Mouse (Mus musculus): ENCODE data around the gene Anapc2. TPM values are rescaled to one million over a fixed set of nuclear protein-coding genes. Genes with fewer than 3 reads are reported as not detected.

Anapc2 gene
- polyA plus RNA-seq, 1 experiment from 2014 or later = 114 TPM

- Histone ChIP-seq H3K4me1 (replicated peaks; ENCODE audit: control insufficient read depth, insufficient read depth, low read length) (peaks cover 45% of the 10 kb centered on the region), H3K27ac (0 out of 2 replicates have a peak overlapping the region, but pooled peaks have one; percentile 79)
- ATAC-seq (ENCODE audit: low FRiP score) = no peak
Measured at GRCm38 (mm10) chr2:25263623-25264285, 8.5 kb upstream of the Anapc2 start.

GRCm38 (mm10) chr2:25264286-25264660 is 8.0 kb upstream of the Anapc2 start:
- Histone ChIP-seq H3K4me3 (replicated peaks; ENCODE audit: low read length) (peak overlapping the region; percentile 84), H3K9me3 (ENCODE audit: control insufficient read depth, low read length) (no peaks in the 10 kb centered on the region), H3K4me2 (replicated peaks) (peak overlapping the region; percentile 100), H3K4me1 (replicated peaks; ENCODE audit: control insufficient read depth, insufficient read depth, low read length) (peaks cover 45% of the 10 kb centered on the region), H3K27me3 (ENCODE audit: control insufficient read depth, insufficient read depth, low read length) (0 out of 2 replicates have a peak, but pooled peaks cover 6% of the 10 kb centered on the region), H3K9ac (peak overlapping the region; percentile 83), H3K27ac (no peak overlapping the region), H3K36me3 (replicated peaks; ENCODE audit: control insufficient read depth, insufficient read depth) (peaks cover 13% of the 10 kb centered on the region)
- 85% methylated on average over 5 of the region's 5 CpGs for WGBS
- no peak for ATAC-seq (ENCODE audit: low FRiP score)
- DNase-seq (ENCODE audit: low spot score) = no peak

More at GRCm38 (mm10) chr2:25263623-25264285, 8.5 kb upstream of the Anapc2 start:
- peak overlapping the region; percentile 83 for H3K9ac ChIP-seq
- WGBS = 18% methylated on average over 12 of the region's 12 CpGs
- peaks cover 7% of the 10 kb centered on the region for H3K36me3 ChIP-seq (replicated peaks; ENCODE audit: control insufficient read depth, insufficient read depth)
- H3K4me3 ChIP-seq (replicated peaks; ENCODE audit: low read length) = peak overlapping the region; percentile 84
- no peaks in the 10 kb centered on the region for H3K9me3 ChIP-seq (ENCODE audit: control insufficient read depth, low read length)
- H3K4me2 ChIP-seq (replicated peaks) = peak overlapping the region; percentile 100
- no peak for DNase-seq (ENCODE audit: low spot score)
- 0 out of 2 replicates have a peak, but pooled peaks cover 6% of the 10 kb centered on the region for H3K27me3 ChIP-seq (ENCODE audit: control insufficient read depth, insufficient read depth, low read length)

DNA sequence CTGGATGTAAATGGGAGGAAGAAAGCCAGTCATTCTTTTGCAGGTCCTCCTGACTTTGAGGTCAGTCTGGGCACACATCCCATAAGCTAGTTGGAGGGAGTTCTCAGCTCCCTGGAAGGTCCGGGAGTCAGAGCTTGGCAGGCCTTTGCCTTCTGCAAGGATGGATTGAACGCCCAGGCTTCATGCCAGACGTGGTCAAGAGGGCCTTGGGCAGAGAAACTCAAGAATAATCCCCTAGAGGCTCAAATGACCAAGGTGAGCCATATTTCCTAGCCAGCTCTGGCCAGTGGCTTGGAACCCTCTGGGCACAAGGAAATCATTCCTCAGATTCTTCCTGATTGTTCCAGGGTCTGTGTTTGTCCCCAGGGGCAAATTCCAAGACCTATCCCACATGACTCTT is 7.4 kb upstream of the Anapc2 start:
- Histone ChIP-seq H3K36me3 (replicated peaks; ENCODE audit: control insufficient read depth, insufficient read depth) (peaks cover 18% of the 10 kb centered on the region), H3K4me3 (replicated peaks; ENCODE audit: low read length) (peak overlapping the region; percentile 84; the same call in 1 of the 2 replicates), H3K4me2 (replicated peaks) (peak overlapping the region; percentile 100), H3K4me1 (replicated peaks; ENCODE audit: control insufficient read depth, insufficient read depth, low read length) (peaks cover 45% of the 10 kb centered on the region), H3K9ac (peak overlapping the region; percentile 46), H3K27ac (no peak overlapping the region), H3K9me3 (ENCODE audit: control insufficient read depth, low read length) (no peaks in the 10 kb centered on the region), H3K27me3 (ENCODE audit: control insufficient read depth, insufficient read depth, low read length) (0 out of 2 replicates have a peak, but pooled peaks cover 6% of the 10 kb centered on the region)
- DNase-seq (ENCODE audit: low spot score) = no peak
- WGBS = 58% methylated on average over 3 of the region's 3 CpGs
- no peak for ATAC-seq (ENCODE audit: low FRiP score)

DNA sequence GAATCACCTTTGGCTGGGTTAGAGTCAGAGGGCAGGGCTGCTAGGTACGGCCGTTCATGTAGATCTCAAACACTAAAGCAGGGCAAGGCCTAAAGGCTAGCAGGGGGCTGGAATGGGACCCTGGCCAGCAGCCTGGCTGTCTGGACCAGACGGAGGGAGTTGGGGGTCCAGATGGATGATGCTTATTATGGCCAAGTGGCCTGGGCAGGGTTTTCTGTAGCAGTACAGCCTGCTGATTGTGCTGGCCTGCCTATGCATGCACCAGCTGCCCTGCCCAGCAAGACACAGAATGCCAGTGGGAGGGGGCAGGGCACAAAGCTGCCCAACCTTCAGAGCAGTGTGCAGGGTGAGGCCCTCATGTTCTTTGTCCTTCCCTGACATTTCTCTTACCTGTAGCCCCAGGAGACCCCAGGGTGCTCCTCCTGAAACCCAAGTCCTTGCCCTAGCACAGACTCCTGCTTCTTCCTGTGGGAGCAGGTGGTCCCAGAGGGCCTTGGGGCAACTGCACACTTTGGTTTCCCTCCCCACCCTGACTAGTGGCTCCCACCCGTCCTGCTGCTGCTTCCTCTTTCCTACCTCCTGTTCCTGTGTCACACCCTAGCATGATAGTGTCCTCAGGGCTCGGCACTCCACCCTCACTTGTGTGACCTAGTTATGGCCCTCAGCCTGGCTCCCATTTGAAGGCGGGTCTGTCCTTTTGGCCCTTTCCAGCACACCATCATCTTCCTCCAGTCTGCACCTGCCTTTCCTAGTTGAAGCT is 6.2 kb upstream of the Anapc2 start:
- H3K4me3 ChIP-seq (replicated peaks; ENCODE audit: low read length) = peak overlapping the region; percentile 18
- 64% methylated on average over 6 of the region's 6 CpGs for WGBS

GRCm38 (mm10) chr2:25266720-25267119 is 5.6 kb upstream of the Anapc2 start:
- H3K4me1 ChIP-seq (replicated peaks; ENCODE audit: control insufficient read depth, insufficient read depth, low read length) = peaks cover 54% of the 10 kb centered on the region
- DNase-seq (ENCODE audit: low spot score) = no peak
- H3K36me3 ChIP-seq (replicated peaks; ENCODE audit: control insufficient read depth, insufficient read depth) = peaks cover 31% of the 10 kb centered on the region
- H3K4me2 ChIP-seq (replicated peaks) = peak overlapping the region; percentile 100
- ATAC-seq (ENCODE audit: low FRiP score) = no peak
- H3K4me3 ChIP-seq (replicated peaks; ENCODE audit: low read length) = no peak overlapping the region
- 0 out of 2 replicates have a peak, but pooled peaks cover 6% of the 10 kb centered on the region for H3K27me3 ChIP-seq (ENCODE audit: control insufficient read depth, insufficient read depth, low read length)
- peak overlapping the region; percentile 65 for H3K27ac ChIP-seq
- no peaks in the 10 kb centered on the region for H3K9me3 ChIP-seq (ENCODE audit: control insufficient read depth, low read length)
- 0 out of 2 replicates have a peak overlapping the region, but pooled peaks have one; percentile 44 for H3K9ac ChIP-seq
- 39% methylated on average over 2 of the region's 2 CpGs for WGBS

More for the DNA sequence above, 6.2 kb upstream of the Anapc2 start:
- H3K9me3 ChIP-seq (ENCODE audit: control insufficient read depth, low read length) = no peaks in the 10 kb centered on the region
- DNase-seq (ENCODE audit: low spot score) (no peak), ATAC-seq (ENCODE audit: low FRiP score) (no peak)
- 0 out of 2 replicates have a peak, but pooled peaks cover 6% of the 10 kb centered on the region for H3K27me3 ChIP-seq (ENCODE audit: control insufficient read depth, insufficient read depth, low read length)
- H3K4me2 ChIP-seq (replicated peaks) = peak overlapping the region; percentile 100
- H3K9ac ChIP-seq = peak overlapping the region; percentile 44
- H3K27ac ChIP-seq = peak overlapping the region; percentile 65
- H3K4me1 ChIP-seq (replicated peaks; ENCODE audit: control insufficient read depth, insufficient read depth, low read length) = peaks cover 48% of the 10 kb centered on the region
- H3K36me3 ChIP-seq (replicated peaks; ENCODE audit: control insufficient read depth, insufficient read depth) = peaks cover 31% of the 10 kb centered on the region

GRCm38 (mm10) chr2:25267241-25267640 is 5.0 kb upstream of the Anapc2 start:
- DNase-seq (ENCODE audit: low spot score) = no peak
- H3K27ac ChIP-seq = peak overlapping the region; percentile 65; the same call in 1 of the 2 replicates
- no peaks in the 10 kb centered on the region for H3K9me3 ChIP-seq (ENCODE audit: control insufficient read depth, low read length)
- peak overlapping the region; percentile 8; the same call in 1 of the 2 replicates for H3K9ac ChIP-seq
- H3K27me3 ChIP-seq (ENCODE audit: control insufficient read depth, insufficient read depth, low read length) = 0 out of 2 replicates have a peak, but pooled peaks cover 6% of the 10 kb centered on the region
- H3K4me2 ChIP-seq (replicated peaks) = peak overlapping the region; percentile 100
- no peak overlapping the region for H3K4me3 ChIP-seq (replicated peaks; ENCODE audit: low read length)
- H3K4me1 ChIP-seq (replicated peaks; ENCODE audit: control insufficient read depth, insufficient read depth, low read length) = peaks cover 54% of the 10 kb centered on the region
- H3K36me3 ChIP-seq (replicated peaks; ENCODE audit: control insufficient read depth, insufficient read depth) = peaks cover 31% of the 10 kb centered on the region
- no peak for ATAC-seq (ENCODE audit: low FRiP score)

DNA sequence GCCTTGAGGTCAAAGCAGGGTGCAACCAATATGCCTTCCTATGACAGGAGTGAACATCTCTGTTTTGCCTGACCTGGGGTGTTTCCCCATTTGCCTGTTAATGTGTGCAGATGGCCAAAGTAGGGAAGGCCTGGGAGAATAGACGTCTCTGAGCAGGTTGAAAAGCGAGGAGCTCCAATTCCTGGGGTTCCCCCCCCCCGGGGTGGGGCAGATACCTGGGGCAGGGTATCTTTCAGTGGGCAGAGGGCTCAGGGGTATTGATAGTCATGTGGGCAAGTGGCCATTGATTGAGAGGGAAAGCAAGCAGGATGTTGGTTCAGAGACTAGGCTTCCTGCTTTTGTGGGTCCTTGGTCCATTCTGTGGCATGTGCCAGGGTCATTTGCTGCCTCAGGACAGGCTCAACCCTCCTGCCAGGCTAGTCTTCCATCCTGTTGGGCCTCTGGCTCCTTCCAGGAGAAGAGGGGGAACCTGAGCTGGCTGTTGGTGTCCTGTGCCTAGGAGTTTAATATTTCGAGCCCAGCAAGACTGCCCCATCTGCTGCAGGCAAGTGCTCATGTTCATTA is 4.5 kb upstream of the Anapc2 start:
- ATAC-seq (ENCODE audit: low FRiP score) = no peak
- Histone ChIP-seq H3K27me3 (ENCODE audit: control insufficient read depth, insufficient read depth, low read length) (0 out of 2 replicates have a peak, but pooled peaks cover 6% of the 10 kb centered on the region), H3K9me3 (ENCODE audit: control insufficient read depth, low read length) (no peaks in the 10 kb centered on the region), H3K4me3 (replicated peaks; ENCODE audit: low read length) (no peak overlapping the region), H3K4me1 (replicated peaks; ENCODE audit: control insufficient read depth, insufficient read depth, low read length) (peaks cover 54% of the 10 kb centered on the region), H3K4me2 (replicated peaks) (peak overlapping the region; percentile 100; the same call in 1 of the 2 replicates), H3K36me3 (replicated peaks; ENCODE audit: control insufficient read depth, insufficient read depth) (peaks cover 31% of the 10 kb centered on the region), H3K27ac (no peak overlapping the region), H3K9ac (no peak overlapping the region)
- 73% methylated on average over 4 of the region's 4 CpGs for WGBS
- DNase-seq (ENCODE audit: low spot score) = no peak

DNA sequence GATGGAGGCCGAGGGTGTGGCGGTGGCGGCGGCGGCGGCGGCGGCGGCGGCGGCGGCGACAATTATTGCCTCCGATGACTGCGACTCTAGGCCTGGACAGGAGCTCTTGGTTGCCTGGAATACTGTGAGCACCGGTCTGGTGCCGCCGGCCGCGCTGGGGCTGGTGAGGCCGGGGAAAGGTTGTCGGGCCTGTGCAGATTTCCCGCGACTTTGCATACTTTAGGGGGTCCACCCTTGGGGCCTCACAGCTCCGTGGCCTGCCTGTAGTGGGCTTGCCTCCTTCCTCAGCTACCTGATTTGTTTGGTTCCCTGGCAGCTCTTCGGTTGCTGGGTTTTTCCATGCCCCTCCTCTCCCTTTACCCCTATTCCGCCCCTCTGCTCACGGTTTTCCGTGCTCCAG is 237 bp downstream of the Anapc2 start:
- Histone ChIP-seq H3K27me3 (ENCODE audit: control insufficient read depth, insufficient read depth, low read length) (no peaks in the 10 kb centered on the region), H3K4me3 (replicated peaks; ENCODE audit: low read length) (peak overlapping the region; percentile 84), H3K9ac (peak overlapping the region; percentile 95), H3K4me2 (replicated peaks) (peak overlapping the region; percentile 98), H3K4me1 (replicated peaks; ENCODE audit: control insufficient read depth, insufficient read depth, low read length) (peaks cover 21% of the 10 kb centered on the region), H3K36me3 (replicated peaks; ENCODE audit: control insufficient read depth, insufficient read depth) (peaks cover 75% of the 10 kb centered on the region), H3K9me3 (ENCODE audit: control insufficient read depth, low read length) (no peaks in the 10 kb centered on the region), H3K27ac (peak overlapping the region; percentile 52; the same call in 1 of the 2 replicates)
- ATAC-seq (ENCODE audit: low FRiP score) (peak; percentile 73), DNase-seq (ENCODE audit: low spot score) (no peak)
- WGBS = under 1% methylated on average over 29 of the region's 29 CpGs

DNA sequence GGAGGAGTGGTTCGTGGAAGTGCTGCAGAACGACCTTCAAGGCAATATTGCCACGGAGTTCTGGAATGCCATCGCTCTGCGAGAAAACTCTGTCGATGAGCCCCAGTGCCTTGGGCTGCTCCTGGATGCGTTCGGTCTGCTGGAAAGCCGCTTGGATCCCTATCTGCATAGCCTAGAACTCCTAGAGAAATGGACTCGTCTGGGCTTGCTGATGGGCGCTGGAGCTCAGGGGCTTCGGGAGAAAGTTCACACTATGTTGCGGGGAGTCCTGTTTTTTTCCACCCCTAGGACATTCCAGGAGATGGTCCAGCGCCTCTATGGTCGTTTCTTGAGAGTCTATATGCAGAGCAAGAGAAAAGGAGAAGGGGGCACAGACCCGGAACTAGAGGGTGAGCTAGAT is 732 bp downstream of the Anapc2 start:
- ATAC-seq (ENCODE audit: low FRiP score) = no peak
- Histone ChIP-seq H3K4me2 (replicated peaks) (peak overlapping the region; percentile 98), H3K9ac (peak overlapping the region; percentile 95), H3K4me1 (replicated peaks; ENCODE audit: control insufficient read depth, insufficient read depth, low read length) (peaks cover 19% of the 10 kb centered on the region), H3K27me3 (ENCODE audit: control insufficient read depth, insufficient read depth, low read length) (no peaks in the 10 kb centered on the region), H3K9me3 (ENCODE audit: control insufficient read depth, low read length) (no peaks in the 10 kb centered on the region), H3K27ac (peak overlapping the region; percentile 52; the same call in 1 of the 2 replicates), H3K4me3 (replicated peaks; ENCODE audit: low read length) (peak overlapping the region; percentile 84), H3K36me3 (replicated peaks; ENCODE audit: control insufficient read depth, insufficient read depth) (peaks cover 76% of the 10 kb centered on the region)
- no peak for DNase-seq (ENCODE audit: low spot score)
- 42% methylated on average over 16 of the region's 16 CpGs for WGBS
